Mouse (Mus musculus): ENCODE measurements around the gene Dnaaf3.

DNA sequence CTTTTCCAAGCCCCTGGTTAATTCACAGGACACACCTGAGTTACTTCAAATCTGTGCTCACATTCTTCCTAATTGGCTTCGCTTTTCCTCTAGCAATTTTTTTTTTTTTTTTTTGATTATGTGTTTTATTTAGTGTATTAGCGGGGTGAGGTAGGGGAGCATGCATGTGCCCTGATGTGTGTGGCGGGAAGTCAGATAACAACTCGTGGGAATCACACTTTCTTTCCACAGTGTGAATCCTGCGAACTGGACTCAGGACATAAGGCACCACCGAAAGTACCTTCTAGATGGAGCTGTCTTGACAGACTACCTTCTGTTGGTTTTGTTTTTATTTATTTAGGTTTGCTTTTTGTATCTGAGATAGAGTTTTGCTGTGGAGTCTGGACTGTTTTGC is 24.9 kb upstream of the Dnaaf3 start:
- no peak for TF ChIP-seq CTCF (IDR thresholded peaks at IDR 0.05; ENCODE audit: control insufficient read depth, insufficient read depth, insufficient replicate concordance, low read depth, low read length)
- TF ChIP-seq POLR2A (IDR thresholded peaks at IDR 0.05; ENCODE audit: control insufficient read depth, low read depth, low read length): no peak
